Mouse (Mus musculus): ENCODE measurements around the gene Sik1.

Sik1 gene

DNA sequence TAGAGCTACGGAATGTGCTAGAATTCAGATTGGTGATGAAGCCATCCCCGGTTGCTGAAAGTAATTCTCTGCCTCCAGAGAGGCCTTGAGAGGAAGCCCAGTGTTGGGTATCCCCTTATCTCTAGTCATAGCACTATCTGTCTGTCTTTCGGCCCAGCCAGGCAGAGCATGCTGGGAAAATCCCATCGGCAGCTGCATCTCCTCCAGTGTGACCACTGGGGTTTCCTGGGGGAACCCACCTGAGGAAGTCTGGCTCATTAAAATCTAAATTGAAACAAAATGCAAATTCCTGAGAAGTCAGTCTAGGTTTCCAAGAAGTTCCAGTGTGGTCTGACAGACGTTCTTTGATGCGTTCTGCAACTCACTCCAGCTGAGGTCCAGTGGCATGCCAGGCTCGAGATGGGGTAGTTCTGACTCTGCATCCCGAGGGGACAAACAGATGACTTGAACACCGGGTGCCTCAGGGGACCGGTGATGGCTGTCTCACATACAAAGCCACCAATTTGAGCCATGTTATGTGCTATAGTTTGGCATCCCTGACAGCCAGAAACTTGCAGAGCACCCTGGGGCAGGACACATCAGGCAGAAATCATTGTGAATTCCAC is 19.8 kb upstream of the Sik1 start:
- no peak for DNase-seq (ENCODE audit: low read depth, low spot score)

- DNase-seq (ENCODE audit: low read depth, low spot score), result no peak
Measured at GRCm38 (mm10) chr17:31874691-31875090, 19.1 kb upstream of the Sik1 start.

- no peak for DNase-seq (ENCODE audit: low read depth, low spot score)
Measured at GRCm38 (mm10) chr17:31873973-31874372, 18.4 kb upstream of the Sik1 start.

GRCm38 (mm10) chr17:31873185-31873870 is 17.7 kb upstream of the Sik1 start:
- DNase-seq (ENCODE audit: low read depth, low spot score), result no peak

- DNase-seq (ENCODE audit: low read depth, low spot score), result no peak
Measured at GRCm38 (mm10) chr17:31872826-31873165, 17.2 kb upstream of the Sik1 start.

DNA sequence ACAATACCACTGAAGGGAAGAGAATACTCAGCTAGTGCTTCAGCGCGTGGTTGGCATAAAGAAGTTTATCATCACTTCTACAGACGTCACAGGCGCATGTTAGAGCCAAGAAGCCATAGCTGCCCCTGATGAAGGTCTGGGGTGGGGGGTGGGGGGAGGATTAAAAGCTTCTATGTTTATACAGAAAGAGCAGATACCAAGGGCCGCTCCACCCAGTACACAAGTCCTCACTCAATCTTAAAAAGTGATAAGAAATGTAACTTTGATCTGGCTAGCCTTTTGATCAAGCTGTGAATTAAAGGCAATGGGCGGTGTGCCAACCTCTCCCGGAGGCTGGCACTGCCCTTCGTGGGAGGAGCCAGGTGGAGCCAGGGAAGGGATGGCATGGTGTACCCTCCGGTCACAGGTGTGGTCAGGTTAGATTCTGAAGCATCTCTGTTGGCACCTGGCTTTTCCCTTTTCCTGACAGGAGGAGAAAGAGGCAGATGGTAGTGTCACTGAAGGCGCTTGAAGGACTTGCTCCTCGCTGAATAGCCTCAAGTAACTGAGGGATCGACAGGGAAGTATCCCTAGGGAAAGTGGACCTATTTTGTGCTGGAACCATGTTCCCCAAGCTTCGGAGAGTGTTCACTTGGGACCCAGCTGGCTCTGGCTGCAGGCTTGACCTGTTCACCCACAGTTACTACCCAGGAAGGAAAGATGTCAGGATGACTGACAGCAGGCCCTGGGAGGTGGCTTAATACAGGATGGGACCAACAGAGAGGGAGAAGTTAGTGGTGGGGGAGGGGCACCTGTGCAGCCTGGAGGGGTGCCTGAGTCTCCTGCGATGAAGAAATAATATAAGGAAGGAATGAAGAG is 16.6 kb upstream of the Sik1 start:
- no peak for DNase-seq (ENCODE audit: low read depth, low spot score)

DNA sequence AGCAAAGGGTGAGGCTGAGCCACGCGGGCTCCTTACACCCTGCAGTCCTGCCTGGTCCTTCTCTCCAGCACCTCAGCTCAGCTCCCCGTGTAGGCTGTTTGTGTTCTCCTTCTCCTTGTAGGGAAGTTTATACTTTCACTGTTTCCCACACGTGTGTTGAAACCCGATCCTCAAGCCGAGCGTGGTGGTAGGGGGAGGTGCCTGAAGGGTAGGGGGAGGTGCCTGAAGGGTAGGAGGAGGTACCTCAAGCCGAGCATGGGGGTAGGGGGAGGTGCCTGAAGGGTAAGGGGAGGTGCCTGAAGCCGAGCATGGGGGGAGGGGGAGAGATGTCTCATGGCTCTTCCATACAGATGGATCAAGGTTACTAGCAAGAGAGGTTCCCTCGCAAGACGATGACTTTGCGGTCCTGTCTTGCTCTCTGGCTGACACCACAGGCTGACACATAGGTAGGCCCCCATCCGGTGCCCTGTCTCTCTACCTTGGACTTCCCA is 15.4 kb upstream of the Sik1 start:
- DNase-seq (ENCODE audit: low read depth, low spot score), result peak; percentile 58

DNA sequence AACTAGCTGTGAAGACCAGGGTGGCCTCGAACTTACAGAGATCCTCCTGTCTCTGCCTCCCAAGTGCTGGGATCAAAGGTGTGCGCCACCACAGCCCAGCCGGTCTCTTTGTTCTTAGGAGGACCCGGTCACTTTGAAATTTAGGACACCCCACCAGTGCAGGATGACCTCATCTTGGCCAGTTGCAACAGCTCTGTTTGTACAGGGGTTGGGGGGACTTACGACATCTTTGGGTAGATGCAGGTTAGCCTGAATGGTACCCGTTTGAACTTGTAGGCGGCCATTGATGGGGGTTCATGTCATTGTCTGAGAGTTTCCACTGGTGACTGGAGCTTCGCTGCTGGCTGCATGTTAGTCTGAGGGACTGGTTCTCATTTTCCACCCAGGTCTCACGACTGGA is 14.8 kb upstream of the Sik1 start:
- DNase-seq (ENCODE audit: low read depth, low spot score), result no peak

GRCm38 (mm10) chr17:31868076-31868475 is 12.5 kb upstream of the Sik1 start:
- no peak for DNase-seq (ENCODE audit: low read depth, low spot score)

- DNase-seq (ENCODE audit: low read depth, low spot score), result no peak
Measured at GRCm38 (mm10) chr17:31867061-31867460, 11.5 kb upstream of the Sik1 start.

- no peak for DNase-seq (ENCODE audit: low read depth, low spot score)
Measured at GRCm38 (mm10) chr17:31865636-31866035, 10.0 kb upstream of the Sik1 start.

DNA sequence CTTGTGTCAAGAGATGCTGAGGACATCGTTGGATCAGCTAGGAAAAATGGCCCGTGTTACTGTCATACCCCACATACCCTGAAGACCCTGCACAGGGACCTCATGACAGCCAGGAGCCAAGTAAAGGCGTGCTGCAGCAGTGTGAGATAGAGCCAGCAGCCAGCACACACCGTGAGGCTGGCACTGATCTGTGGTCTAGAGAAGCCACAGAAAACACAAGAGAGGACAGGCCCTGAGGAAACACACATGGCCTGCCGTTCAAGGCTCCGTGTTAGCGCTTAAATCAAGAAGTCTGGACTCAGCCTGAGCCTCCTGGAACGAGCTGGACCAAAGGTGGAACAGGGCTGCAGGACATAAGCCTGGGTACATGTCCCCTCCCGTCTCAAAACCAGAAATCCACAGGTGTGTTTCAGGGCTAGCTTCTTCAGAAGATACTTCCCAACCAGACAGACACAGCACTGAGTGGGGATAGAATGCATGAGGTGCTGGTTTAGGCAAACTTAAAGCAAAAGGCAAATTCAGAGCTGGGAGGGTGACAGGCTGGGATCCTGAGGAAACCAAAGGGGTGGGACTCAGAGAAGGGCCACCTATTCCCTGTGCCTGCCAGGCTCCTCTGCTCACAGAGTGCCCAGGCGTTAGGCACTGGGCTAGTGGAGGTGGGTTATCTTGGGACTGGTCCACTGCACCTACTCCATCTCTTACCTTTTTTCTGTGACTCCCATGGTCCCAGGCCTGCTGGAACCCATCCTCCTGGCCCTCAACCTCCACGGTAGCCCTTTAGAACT is 9.3 kb upstream of the Sik1 start:
- no peak for DNase-seq (ENCODE audit: low read depth, low spot score)

- no peak for DNase-seq (ENCODE audit: low read depth, low spot score)
Measured at GRCm38 (mm10) chr17:31863151-31863815, 7.7 kb upstream of the Sik1 start.

DNA sequence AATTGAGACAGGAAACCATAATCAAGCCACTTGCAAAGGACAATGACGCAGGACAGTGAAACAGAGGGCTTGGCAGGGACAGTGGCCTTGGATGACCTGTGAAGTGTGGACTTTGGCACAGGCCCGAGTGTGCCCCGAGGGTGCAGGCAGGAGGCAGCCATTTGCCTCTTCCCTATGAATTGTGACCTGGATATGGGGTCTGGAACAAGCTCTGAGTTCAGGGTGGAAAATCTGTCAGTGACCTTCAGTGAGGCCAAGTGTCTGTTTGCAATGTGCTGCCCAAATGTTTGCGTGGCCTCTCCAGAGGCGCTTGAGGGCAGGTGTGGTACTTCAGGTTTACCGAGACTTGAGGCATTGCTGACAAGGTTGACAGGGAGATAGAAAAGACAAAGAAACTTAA is 6.5 kb upstream of the Sik1 start:
- no peak for DNase-seq (ENCODE audit: low read depth, low spot score)

DNA sequence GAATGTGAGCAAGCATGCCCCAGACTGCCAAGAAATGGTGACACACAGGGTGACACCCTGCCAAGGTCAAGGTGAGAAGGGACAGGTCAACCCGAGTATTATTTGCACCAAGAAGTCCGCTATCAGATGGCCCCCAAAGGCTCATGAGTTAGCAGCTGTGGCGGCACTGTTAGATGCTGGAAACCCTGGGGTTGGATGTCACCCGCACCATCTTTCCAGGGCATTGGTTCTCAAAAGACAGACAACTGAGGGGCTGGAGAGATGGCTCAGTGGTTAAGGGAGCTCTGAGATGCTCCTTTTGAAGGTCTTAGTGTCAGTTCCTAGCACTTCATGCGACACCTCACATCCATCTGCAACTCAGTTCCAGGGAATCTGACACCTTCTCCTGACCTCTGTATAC is 6.1 kb upstream of the Sik1 start:
- no peak for DNase-seq (ENCODE audit: low read depth, low spot score)

- no peak for DNase-seq (ENCODE audit: low read depth, low spot score)
Measured at GRCm38 (mm10) chr17:31860856-31861255, 5.3 kb upstream of the Sik1 start.

GRCm38 (mm10) chr17:31859367-31859766 is 3.8 kb upstream of the Sik1 start:
- DNase-seq (ENCODE audit: low read depth, low spot score), result no peak

DNA sequence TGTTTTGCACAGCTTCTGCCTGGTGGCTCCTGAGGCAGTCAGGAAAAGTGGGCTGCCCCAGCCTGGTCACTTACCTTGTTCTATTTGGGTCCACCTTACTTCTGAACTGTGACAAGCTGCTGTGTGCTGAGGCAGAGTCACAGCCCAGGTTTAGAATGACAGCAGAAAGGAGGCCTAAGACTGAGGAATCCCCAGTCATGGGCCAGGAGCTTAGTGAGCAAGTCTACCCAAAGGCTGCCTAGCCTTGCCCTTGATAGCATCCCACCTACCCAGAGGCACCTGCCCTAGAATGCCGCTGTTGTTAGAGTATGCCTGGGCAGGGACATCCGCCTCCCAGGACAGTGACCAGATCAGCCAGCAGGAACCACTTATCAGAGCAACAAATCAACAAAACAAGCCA is 3.2 kb upstream of the Sik1 start:
- DNase-seq (ENCODE audit: low read depth, low spot score), result no peak

DNA sequence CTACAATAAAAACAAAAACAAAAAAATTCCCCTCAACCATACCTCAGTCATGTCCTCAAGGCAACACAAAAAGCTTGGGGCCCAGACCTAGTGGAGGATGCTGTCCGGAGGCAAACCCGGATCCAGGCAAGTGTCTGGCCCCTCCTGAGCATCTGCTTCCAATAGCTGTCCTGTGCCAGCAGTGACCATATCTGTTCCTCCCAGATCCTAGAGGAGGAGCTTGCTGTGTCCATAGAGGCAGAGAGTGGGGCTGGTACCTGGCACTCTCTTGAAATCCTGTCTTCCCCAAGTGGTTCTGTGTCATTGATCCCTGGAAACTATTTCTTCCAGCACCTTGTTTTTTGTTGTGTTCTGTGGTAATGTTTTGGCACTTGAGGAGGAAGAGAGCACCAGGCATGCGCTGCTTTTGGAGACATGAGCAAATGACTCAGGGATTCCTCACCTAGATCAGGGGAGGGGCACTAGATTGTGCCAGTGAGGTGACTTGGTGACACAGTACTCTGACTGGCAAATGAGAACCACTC is 2.4 kb upstream of the Sik1 start:
- DNase-seq (ENCODE audit: low read depth, low spot score), result no peak

GRCm38 (mm10) chr17:31857251-31857650 is 1.6 kb upstream of the Sik1 start:
- no peak for DNase-seq (ENCODE audit: low read depth, low spot score)

DNA sequence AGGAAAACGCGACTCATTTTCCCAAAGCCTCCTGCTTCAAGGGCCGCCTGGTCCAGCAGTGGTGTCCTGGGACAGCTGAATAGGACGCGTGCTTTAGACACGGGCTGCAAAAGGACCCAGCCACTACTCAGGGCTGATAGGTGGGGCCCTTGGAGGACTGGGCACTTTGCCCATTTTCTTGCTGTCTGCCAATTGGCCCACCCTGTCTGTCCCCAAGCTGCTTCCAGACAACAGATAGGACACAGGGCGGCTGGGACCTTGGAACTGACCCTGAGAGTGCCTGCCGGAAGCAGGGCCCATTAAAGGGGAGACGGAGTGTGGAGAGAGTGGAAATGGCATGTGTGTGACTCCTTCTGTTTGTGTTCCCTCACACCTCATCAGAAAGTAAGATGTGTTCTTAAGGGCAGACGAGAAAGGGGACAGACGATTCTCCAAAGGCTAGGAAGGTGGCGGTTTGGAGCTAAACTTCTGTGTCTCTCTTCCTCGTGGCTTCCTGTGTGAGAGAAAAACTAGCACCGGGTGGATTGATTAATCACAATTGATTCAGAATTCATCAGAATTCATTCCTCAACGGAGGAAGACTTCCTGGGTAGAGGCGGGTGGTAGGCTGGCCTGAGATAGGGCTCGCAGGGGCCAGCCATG is 1.0 kb upstream of the Sik1 start:
- peak; percentile 63 for DNase-seq (ENCODE audit: low read depth, low spot score)

All from mesoderm, embryonic 11.5 days (tissue).